Mouse (Mus musculus): ENCODE data around the gene Tle3.

DNA sequence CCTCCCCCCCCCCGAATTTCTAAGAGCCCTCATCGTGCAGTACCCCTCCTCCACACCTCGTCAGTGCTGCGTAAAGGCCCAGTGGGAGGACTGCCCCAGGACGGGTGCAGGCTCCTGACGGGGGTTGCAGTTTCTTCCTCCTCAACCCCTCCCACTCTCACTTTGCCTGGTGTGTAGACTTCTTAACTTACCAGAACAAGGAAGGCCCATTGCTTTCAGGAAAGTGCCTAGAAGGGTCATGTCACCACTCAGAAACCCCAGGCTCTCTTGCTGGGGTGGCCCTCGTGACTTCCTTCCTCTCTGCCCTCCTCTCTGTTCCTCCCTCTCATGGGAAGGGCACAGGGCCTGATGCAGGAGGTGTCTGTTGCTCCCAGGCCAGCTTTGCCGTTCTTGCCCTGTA lies 13.6 kb downstream of the Tle3 start:
- TF ChIP-seq CTCF (conservative IDR thresholded peaks at IDR 0.05; ENCODE audit: low read length) (no peak), POU5F1 (IDR thresholded peaks at IDR 0.05; ENCODE audit: borderline replicate concordance, low read length) (no peak)
